Mouse (Mus musculus): ENCODE measurements at regions not wholly inside any gene's neighbourhood (a gene's known extent, or its start where the extent isn't known, plus 50 kb on each side); places are given as distances from the start of the nearest gene placed in this dataset.

DNA sequence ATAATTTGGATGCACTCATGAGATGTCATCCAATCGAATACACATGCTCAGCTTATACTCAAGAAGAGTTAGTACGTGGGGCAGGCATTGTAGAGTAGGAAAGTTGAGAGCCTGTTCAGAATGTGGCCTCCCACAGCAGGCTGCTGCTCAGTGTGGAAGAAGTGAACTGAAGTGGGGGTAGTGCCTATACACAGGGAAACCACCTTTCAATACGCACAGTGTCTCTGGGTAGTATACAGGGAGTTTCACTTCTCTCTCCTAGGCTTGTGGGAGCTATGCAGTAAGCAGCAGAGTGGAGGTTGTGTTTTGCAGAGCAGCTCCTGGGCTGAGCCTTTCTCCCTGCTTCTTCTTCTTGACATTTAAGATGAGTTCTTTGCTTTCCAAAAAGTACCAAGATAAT lies 182.5 kb upstream of the Marcks start:
- no peak for TF ChIP-seq CTCF (IDR thresholded peaks at IDR 0.05; ENCODE audit: borderline replicate concordance, extremely low read depth, insufficient read depth, insufficient read length)
- no peak for TF ChIP-seq POLR2A (IDR thresholded peaks at IDR 0.05; ENCODE audit: borderline replicate concordance, extremely low read depth, insufficient read depth, insufficient read length, poor library complexity, severe bottlenecking)
